Mouse (Mus musculus) left cerebral cortex, adult 9 months (tissue): ENCODE results near the gene C1rb.
"Not testable (repeated sequence)": the region's sequence is repeated elsewhere in the genome, so short reads cannot be mapped to it uniquely, and the experiment has no call there.

ENCODE experiments used
- DNase-seq, 2 experiments: peaks; one replicate each; pipeline ENCODE4 v3.0.0; 2022; ENCODE audit warnings: low spot score in 2 of 2

Gene C1rb

DNA sequence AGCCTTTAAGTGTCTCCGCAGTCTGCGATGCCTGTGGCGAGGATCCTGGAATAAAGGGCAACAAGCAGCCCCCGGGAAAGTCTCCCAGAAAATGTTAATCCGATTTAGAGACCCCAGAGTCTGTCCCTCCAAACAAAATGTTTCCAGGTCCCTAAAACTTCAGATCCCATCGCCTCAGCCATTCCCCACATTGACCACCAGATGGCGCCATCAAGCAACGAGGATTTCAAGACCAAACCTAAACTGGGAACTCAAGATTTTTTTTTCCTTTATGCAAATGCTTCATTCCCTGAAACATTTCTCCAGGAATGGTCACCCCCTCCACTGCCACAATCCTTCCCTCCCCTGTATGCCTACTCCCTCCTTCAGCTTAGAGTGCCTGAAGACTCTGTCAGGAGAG lies at the start of gene C1rb:
Gene C1rb, plus strand, starts transcription at position 269 of the 400 bp plus-strand sequence.
- peak in 1 of 2 experiments; percentile 74 for DNase-seq

DNA sequence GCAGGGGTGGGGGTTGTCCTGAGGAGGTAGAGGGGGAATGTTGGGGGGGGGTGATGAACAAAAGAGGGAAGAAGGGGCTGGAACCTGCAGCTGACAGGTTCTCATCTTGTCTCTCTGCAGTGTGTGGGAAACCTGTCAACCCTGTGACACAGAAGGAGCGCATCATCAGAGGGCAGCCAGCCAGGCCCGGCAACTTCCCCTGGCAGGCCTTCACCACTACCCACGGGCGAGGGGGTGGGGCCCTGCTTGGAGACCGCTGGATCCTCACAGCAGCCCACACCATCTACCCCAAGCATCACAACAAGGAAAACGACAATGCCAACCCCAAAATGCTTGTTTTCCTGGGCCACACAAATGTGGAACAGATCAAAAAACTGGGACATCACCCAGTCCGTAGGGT lies 48.0 kb upstream of the C1rb start:
- DNase-seq = peak in 1 of 2 experiments; percentile 60

DNA sequence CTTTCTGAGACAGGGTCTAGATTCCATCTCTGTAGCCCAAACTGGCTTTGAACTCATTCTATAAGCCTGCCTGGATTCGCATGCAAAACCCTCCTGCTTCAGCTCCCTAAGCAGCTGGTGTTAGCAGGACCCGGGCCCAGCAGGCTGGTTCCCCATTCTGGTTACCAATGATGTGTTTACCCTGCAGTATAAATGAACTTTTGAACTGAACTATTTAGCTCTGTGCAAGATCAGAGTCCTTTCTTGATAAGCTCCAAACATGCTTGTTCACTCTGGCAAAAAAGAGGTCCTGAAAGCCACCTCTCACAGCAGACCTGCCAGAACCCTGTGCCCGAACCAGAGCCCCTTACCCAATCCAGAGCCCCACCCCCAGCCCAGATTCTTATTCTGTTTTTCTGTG lies 42.2 kb upstream of the C1rb start:
- DNase-seq = no peak

DNA sequence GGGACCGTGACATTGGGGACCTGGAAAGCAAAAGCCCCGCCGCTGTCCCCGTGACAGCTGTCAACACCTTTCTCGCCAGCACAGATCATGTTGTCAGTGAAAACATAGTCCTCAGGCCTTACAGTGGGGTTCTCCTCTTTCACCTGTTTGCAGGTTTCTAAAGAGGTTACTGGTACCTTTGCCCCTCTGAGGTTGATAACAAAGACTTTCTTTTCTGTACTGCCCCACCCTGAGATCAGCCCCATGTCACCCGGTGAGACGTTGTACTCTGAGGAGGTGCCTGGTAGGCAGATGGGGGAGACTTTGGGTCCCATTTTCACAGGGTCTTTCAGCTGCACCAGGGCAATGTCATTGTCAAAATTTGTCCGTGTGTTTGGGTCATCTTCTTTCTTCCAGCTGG lies 39.0 kb upstream of the C1rb start:
- no peak for DNase-seq

DNA sequence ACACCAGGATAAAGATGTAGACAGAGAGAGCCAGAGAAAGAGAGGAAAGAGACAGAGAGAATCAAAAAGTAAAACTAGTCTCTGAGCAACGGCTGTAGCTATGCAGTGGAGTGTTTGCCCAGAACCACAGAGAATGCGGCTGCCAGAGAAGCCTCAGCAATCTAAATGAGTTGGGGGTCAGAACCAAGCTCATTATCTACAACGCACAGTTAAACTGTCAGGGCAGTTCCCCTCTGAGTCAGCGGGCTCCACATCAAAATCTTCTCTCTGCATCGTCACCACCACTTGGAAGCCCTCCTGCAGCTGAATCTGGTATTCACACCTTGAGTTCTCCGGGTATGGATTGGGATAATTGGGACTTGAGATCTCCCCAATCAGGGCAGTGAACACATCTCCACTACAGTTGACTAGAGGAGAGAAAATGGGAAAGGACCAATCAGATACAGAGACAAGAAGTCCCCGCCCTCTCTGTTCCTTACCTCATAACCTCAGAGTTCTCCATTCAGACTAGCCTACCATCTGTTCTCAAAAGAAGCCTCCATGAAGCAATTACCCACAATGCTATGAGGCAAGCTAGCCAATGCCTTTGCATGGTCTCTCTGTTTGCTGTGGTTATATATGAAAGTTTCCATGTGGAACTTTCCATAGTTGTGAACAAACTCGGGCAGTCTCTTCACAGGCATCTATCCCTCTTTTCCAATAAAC lies 33.8 kb upstream of the C1rb start:
- DNase-seq = not testable (repeated sequence)

DNA sequence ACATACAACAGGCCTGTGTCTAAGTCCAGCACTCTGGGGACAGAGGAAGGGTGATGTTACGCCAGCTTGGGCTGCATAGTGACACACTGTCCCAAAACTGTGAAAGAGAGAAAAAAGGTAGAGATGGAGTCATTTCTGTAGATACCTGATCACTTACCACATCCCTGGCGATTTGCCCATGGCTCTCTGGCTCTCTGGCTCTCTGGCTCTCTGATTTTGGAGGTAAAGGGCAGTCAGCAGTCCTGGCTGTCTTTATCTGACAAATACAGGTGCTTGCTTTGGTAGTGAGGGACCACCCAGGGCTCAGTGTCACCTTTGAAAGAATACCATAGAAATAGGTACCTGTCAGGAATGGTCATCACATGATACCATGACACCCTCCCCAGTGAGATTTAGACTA lies 28.9 kb upstream of the C1rb start:
- DNase-seq = not testable (repeated sequence)

DNA sequence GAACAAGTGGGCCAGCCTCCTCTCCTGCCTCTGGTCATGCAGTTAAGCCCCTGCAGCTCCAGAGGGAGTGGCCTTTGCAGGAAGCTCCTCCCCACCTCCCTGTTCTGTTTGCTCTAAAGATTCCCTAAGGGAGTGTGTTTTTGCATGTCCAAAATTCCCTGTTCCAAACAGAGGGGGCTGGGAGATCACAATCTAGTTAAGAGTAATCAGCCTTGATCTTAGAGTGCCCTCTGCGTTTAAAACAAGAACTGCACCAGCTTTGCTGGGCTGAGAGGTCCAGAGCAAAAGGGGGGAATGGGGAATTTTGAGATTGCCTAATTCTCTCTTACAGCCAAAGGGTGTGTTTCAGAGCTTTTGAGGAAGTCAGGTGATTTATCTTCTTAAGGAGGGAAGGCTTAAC lies 27.8 kb upstream of the C1rb start, which contains the start of gene C1s1:
Gene C1s1, minus strand, starts transcription at position 76 of the 400 bp plus-strand sequence.
- peak in 1 of 2 experiments; percentile 56 for DNase-seq

DNA sequence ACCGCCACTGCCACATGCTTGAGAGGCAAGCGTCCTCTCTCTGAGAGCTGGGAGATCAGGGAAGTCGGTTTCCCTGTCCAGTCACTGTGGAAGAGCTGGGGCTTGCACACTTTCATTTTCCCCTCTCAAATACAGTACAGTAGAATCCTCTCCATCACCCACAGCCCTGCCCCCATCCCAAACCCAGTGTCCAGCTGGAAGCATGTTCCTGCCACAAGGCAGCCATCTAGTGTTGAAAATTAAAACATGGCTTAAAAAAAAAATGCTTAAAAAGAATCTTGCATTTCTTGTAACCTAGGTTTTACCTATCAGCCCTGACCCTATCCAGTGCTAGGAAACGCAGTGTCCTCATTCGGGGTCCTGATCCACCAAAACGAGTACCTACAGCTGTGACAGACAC lies 25.6 kb upstream of the C1rb start:
- DNase-seq = no peak

DNA sequence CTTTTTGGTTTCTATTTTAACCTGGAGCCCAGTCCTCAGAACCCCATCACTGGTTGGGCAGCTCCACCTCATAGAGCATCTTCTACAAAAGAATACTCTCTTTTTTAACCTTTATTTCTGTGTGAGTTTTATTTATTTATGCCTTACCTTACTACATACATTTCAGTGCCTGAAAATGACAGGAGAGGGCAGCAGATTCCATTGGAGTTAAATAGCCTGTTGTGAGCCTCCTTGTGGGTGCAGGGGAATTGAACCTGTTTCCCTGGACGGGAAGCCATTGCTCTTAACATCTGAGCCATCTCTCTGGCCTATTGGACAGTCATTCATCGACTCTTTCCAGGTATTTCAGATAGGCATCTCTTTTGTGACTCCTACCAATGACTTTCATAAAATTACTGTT lies 24.7 kb upstream of the C1rb start:
- no peak for DNase-seq

DNA sequence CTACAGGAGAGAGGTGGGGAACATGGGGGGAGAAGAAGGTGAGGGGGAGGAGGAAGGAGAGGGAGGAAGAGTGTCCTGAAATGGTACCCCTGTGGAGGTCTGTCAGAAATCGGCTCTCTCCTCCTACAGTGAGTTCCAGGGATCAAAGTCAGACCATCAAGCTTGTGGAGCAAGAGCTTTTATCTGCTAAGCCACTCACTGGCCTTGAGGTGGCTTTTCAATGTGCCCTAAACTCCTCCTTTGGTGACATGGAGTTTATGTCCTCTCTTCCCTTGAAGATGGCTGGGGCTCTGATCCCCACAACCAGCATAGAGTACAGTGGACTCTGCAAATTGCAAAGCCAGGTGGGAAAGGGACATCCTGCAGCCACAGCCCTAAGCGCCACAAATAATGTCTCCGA lies 22.1 kb upstream of the C1rb start:
- DNase-seq = not testable (repeated sequence)

DNA sequence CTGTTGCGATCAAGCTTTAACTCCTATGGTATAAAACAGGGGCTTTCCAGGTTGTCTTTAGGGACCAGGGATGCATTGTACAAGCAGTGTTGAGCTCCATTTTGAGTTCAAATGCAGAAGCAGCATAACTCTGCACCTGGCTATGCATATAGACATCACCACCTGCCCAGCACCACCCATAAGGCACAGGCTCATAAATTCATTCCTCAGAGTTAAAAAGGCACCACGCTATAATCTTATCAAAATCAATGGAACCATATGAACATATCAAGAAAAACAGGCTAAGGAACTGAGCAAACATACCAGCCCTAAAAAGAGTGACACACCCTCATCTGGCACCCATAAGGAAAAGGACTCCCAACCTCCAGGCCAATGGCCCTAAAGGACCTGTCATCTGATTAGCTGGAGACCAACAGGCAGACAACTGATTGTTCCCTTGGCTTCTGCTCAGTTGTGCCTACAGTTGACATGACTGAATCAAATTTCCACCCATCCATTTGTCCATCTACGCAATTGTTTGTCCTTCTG lies 21.0 kb upstream of the C1rb start:
- DNase-seq = no peak

DNA sequence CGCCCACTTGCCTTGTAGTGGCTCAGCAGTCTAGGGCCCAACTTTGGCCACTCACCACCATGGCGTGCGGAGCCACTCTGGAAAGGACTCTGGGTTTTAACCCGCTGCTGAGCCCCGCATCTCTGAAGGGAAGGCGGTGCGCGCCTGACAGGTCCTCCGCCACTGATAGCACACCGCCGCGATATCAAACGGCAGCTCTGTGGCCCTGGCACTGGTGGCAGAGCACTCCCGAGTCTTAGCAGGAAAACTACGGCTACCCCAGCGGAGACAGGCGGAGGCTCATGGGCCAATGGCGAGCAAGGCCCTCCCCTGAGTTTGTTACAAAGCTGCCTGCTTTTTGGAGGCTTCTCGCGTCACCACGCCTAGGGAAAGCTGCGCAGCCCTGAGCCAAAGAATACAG lies 17.3 kb upstream of the C1rb start:
- DNase-seq = no peak

DNA sequence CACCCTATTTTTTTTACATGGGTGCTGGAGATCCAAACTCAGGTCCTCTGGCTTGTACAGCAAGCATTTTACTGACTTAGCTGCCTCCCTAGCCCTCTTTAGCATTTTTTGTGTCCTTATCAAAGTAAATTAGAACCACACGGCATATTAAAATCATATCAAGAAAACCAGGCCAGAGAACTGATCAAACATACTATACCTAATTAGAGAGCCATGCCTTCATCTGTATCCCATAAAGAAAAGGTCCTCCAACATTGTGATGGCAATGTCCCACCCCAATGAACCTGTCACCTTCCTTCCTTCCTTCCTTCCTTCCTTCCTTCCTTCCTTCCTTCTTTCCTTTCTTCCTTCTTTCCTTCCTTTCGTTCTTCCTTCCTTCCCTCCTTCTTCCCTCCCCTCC lies 14.1 kb upstream of the C1rb start:
- DNase-seq = not testable (repeated sequence)

DNA sequence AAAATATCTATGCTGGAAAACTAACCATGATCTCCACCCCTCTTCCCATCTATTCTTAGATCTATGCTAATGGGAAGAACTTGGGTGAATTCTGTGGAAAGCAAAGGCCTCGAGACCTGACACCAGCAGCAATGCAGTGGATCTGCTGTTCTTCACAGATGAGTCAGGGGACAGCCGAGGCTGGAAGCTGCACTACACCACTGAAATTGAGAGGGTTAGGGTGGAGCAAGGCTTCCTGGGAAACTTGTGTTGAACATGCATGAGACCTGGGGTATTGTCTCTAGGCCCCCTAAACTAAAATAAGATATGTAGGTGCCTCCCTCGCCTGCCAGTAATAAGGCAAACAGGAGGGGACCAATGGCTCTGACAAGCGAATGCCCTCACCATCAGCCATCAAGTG lies 8.9 kb upstream of the C1rb start:
- DNase-seq = not testable (repeated sequence)

DNA sequence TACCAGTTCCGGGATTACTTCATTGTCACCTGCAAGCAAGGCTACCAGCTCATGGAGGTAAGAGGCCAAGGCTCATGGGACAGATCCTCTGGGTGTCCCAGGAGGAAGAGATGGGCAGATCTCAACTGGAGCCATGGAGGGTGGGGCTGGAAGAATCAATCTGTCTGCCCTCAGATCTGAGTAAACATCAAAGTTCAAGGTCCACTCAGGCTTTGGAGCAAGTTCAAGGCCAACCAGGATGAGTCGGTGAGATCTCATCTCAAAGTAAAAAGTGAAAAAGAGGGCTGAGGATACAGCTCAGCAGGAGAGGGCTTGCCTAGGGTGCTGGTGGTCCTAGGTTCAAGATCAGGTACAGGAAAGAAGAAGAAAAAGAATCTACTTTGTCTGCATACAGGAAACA lies 8.5 kb upstream of the C1rb start:
- DNase-seq = not testable (repeated sequence)

DNA sequence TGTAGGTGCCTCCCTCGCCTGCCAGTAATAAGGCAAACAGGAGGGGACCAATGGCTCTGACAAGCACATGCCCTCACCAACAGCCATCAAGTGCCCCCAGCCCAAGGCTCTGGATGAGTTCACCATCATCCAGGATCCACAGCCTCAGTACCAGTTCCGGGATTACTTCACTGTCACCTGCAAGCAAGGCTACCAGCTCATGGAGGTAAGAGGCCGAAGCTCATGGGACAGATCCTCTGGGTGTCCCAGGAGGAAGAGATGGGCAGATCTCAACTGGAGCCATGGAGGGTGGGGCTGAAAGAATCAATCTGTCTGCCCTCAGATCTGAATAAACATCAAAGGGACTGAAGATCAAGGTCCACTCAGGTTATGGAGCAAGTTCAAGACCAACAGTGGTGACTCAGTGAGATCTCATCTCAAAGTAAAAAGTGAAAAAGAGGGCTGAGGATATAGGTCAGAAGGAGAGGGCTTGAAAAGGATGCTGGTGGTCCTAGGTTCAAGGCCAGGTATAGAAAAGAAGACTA lies 5.1 kb downstream of the C1rb start:
- DNase-seq = not testable (repeated sequence)

DNA sequence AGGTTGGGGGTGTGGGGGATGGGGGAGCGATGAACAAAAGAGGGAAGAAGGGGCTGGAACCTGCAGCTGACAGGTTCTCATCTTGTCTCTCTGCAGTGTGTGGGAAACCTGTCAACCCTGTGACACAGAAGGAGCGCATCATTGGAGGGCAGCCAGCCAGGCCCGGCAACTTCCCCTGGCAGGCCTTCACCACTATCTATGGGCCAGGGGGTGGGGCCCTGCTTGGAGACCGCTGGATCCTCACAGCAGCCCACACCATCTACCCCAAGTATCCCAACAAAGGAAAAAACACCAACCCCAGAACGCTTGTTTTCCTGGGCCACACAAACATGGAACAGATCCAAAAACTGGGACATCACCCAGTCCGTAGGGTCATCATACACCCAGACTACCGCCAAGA lies 10.1 kb downstream of the C1rb start:
- not testable (repeated sequence) for DNase-seq

DNA sequence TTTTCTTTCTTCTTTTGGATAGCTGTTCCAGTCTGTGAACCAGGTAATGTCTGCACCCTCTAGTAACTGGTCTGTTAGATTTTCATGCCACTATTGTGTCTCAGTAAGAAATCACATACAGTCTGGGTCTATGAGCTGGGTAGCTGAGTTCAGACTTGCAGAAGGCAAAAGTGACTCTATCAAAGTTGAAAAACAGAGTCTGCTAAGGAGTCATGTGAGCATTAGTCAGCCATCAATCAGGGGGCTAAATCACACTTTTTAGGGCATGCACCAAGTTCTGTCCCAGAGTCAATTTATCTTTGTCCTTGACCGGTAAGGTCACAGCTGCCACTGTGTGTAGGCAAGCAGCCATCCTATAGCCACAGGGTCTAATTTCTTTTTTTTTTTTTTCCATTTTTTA lies 12.1 kb downstream of the C1rb start:
- no peak for DNase-seq

DNA sequence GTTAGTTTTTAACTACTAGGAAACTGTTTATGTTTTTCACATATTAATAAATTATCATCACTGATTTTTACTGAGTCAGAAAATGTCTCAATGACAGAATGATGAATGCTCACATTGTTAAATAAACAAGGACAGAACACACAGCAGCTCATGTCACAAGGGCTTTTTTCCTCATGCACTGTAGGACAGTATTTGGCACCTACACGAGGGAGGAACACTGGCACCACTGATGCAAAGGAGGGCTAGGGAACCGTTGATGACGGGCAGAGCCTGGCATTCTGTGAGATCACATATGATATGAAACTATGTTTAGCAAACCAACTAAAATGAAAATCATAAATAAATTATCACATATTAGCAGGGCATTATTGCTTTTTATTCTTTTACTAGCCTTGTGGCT lies 14.8 kb downstream of the C1rb start:
- peak in 1 of 2 experiments; percentile 7 for DNase-seq

DNA sequence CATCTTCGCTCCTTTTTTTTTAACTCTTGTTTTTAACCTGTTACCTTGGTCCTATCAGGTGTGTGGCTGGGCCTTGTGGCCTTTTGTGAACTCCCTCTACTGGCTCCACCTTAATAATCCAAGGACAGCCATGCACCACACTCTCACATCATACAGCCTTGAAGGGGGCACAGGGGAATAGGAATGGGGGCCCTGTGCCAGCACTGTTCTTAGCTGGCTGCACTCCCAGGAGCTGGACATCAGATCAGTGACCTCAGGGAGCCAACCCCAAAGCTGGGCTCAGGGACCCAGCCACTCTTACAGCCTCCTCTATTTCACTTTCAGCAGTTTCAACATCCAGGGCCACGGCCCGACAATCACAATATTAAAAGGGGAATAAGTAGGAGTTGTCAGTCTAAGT lies 15.7 kb downstream of the C1rb start:
- DNase-seq = no peak

DNA sequence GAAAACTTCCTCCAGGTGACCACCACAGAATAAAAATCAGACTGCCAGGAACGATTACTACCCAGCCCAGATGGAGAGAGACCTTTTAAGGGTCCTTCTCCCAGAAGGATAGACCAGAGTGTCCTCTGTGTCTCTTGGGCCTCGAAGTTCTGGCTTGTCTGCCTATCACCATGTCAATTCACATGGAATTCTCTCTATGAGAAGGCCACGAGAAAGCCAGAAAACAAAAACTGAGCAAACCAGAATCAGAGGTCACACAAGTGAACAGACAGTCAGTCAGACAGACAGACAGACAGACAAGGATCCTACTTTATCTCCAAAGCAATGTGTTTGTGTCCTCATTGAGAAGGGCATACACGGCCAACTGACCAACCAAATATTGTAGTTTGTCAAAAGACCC lies 16.2 kb downstream of the C1rb start:
- no peak for DNase-seq

DNA sequence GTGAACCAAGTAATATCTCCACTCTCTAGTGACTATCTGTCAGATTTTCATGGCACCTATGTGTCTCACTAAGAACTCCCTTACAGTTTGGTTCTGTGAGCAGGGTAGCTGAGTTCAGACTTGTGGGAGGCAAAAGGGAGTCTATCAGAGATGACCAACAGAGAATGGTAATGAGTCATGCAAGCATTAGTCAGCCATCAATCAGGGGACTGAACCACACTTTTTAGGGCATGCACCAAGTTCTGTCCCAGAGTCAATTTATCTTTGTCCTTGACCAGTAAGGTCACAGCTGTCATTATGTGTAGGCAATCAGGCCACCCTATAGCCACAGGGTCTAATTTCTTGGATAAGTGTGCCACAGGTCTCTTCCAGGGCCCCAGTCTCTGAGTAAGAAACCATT lies 18.7 kb downstream of the C1rb start:
- DNase-seq = no peak

DNA sequence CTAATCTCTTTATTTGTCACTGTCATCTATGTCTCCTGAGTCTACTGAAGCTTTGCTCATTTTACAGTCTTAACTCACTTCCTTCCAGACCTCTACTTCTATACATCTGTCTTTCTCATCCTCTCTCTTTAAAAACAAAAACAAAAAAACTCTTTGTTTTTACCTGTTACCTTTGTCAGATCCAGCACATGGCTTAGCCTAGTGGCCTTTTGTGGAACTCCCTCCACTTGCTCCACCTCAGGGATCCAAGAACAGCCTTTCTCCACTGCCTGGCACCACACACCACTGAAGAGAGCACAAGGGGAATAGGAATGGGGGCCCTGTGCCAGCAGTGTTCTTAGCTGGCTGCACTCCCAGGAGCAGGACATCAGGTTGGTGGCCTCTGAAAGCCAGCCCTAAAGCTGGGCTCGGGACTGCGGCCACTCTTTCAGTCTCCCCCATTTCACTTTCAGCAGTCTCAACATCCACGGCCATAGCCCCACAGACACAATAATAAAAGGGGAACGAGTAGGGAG lies 22.1 kb downstream of the C1rb start:
- no peak for DNase-seq
